Mouse (Mus musculus) MEL (cell line): ENCODE data around the gene Rrp12.

Source experiments
- CHD1 ChIP-seq: IDR thresholded peaks from 2 replicates; pipeline ENCODE4 v1.6.1; 2012; ENCODE audit warnings: low read depth, mild to moderate bottlenecking, inconsistent platforms, low read length, improper control_type of control experiment
- CTCF ChIP-seq, 3 experiments: IDR thresholded peaks in 2 of 3; conservative IDR thresholded peaks in 1 of 3; 2 replicates each; pipeline ENCODE4 v1.5.1; 2011 to 2012; ENCODE audit warnings: low read length in 3 of 3, low read depth in 2 of 3, mild to moderate bottlenecking in 2 of 3, improper control_type of control experiment in 1 of 3, inconsistent platforms in 1 of 3, mixed read lengths in 1 of 3, moderate library complexity in 1 of 3; ENCODE audit not compliant: control insufficient read depth in 1 of 3, insufficient read depth in 1 of 3, poor library complexity in 1 of 3, severe bottlenecking in 1 of 3
- E2F4 ChIP-seq: IDR thresholded peaks from 2 replicates; pipeline ENCODE4 v1.6.1; 2011; ENCODE audit warnings: low read depth, low read length, improper control_type of control experiment, borderline replicate concordance
- HCFC1 ChIP-seq: IDR thresholded peaks from 2 replicates; pipeline ENCODE4 v1.6.1; 2012; ENCODE audit warnings: low read depth, mild to moderate bottlenecking, inconsistent platforms, low read length, improper control_type of control experiment, moderate library complexity
- JUND ChIP-seq: IDR thresholded peaks from 2 replicates; pipeline ENCODE4 v1.6.1; 2011; ENCODE audit warnings: low read depth, mild to moderate bottlenecking, improper control_type of control experiment, low read length
- KAT2A ChIP-seq: conservative IDR thresholded peaks from 2 replicates; pipeline ENCODE4 v1.6.1; 2012; ENCODE audit warnings: low read depth, low read length, improper control_type of control experiment, inconsistent platforms
- MEF2A ChIP-seq: IDR thresholded peaks from 2 replicates; pipeline ENCODE4 v1.6.1; 2014; ENCODE audit warnings: low read depth, mild to moderate bottlenecking, inconsistent platforms, low read length, improper control_type of control experiment; ENCODE audit not compliant: poor library complexity, insufficient replicate concordance, severe bottlenecking; ENCODE audit errors: extremely low read depth
- MYC ChIP-seq: IDR thresholded peaks from 2 replicates; pipeline ENCODE4 v1.6.1; 2011; ENCODE audit warnings: low read depth, mild to moderate bottlenecking, low read length, improper control_type of control experiment, moderate library complexity
- POLR2AphosphoS2 ChIP-seq: IDR thresholded peaks from 2 replicates; pipeline ENCODE4 v1.6.1; 2011; ENCODE audit warnings: low read length, improper control_type of control experiment
- RAD21 ChIP-seq: IDR thresholded peaks from 2 replicates; pipeline ENCODE4 v1.6.1; 2011; ENCODE audit warnings: mild to moderate bottlenecking, low read depth, low read length, improper control_type of control experiment
- SMC3 ChIP-seq: IDR thresholded peaks from 2 replicates; pipeline ENCODE4 v1.6.1; 2011; ENCODE audit warnings: low read depth, low read length, improper control_type of control experiment
- TCF12 ChIP-seq: IDR thresholded peaks from 2 replicates; pipeline ENCODE4 v1.6.1; 2014; ENCODE audit warnings: low read depth, mild to moderate bottlenecking, inconsistent platforms, low read length, improper control_type of control experiment, moderate library complexity
- ZKSCAN1 ChIP-seq: IDR thresholded peaks from 2 replicates; pipeline ENCODE4 v1.6.1; 2012; ENCODE audit warnings: low read depth, mild to moderate bottlenecking, inconsistent platforms, low read length, improper control_type of control experiment, moderate library complexity

- TF ChIP-seq ZKSCAN1 (no peak), KAT2A (no peak), CTCF (IDR thresholded peaks at IDR 0.05 in 2 of 3, conservative IDR thresholded peaks at IDR 0.05 in 1 of 3; ENCODE audit: control insufficient read depth in 1 of 3, insufficient read depth in 1 of 3, low read depth in 2 of 3, low read length in 3 of 3, poor library complexity in 1 of 3, severe bottlenecking in 1 of 3) (no peak), TCF12 (peak; percentile 53; the same call in 1 of the 2 replicates), E2F4 (no peak), MEF2A (no peak), POLR2AphosphoS2 (no peak; the same call in 1 of the 2 replicates), HCFC1 (peak; percentile 43; the same call in 1 of the 2 replicates), MYC (no peak), RAD21 (no peak), SMC3 (peak; percentile 8; the same call in 1 of the 2 replicates), JUND (no peak), CHD1 (no peak)
These were observed 59.3 kb downstream of the Rrp12 start for GRCm38 (mm10) chr19:41836719-41837118.
